Mouse (Mus musculus): ENCODE measurements around the gene Pitpnc1. TPM values are rescaled to one million over a fixed set of nuclear protein-coding genes. Genes with fewer than 3 reads are reported as not detected.

The Pitpnc1 gene
- polyA plus RNA-seq, 1 experiment from 2014 or later, result 46.7 TPM

DNA sequence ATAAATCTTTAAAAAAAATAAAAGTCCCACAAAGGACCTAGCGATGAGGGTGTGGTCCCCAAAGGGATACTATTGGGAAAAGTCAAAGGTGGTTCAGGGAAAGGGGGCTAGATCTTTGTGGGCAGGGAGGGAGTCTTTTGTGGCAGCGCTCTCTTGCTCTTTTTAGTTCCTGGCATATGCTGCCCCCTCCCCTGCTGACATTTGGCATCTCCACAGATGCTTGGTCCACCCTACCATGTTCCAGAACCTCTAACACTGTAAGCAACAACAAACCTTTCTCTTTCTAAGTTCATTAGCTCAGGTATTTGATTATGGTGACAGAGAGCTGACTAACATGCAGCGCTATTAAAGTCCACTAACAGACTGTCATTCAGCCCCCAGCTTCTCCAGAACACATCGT, 145.3 kb downstream of the Pitpnc1 start:
- H3K36me3 ChIP-seq, result no peaks in the 10 kb centered on the region
- no peaks in the 10 kb centered on the region; the same call in 1 of the 2 replicates for H3K9me3 ChIP-seq
- 0 out of 2 replicates have a peak overlapping the region, but pooled peaks have one; percentile 31 for H3K27ac ChIP-seq (replicated peaks)
- H3K4me1 ChIP-seq, result peaks cover 19% of the 10 kb centered on the region
- no peak for ATAC-seq (replicated peaks)
- no peak overlapping the region for H3K4me3 ChIP-seq
- 73% methylated on average over 4 of the region's 4 CpGs for WGBS
- H3K9ac ChIP-seq (replicated peaks), result no peak overlapping the region
- H3K4me2 ChIP-seq (replicated peaks), result no peak overlapping the region
- no peaks in the 10 kb centered on the region for H3K27me3 ChIP-seq

DNA sequence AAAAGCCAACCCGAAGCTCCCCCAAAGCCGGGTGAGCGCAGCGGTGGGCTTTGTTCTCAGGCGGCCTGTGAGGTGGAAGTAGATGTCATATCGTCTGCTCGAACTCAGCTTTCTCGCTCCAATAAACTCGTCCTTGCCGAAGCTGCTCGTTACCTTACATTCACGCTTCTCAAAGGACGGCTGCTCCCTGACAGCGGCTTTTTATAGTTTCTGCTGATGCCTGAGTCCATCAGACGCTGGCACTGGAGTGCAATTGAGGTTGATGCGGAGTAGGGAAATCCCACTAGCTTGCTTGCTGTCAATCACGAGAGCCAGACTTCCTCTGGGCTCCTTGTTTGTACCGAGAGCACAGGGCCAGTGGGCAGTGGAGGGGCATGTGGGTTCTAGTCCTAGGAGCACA, 147.3 kb downstream of the Pitpnc1 start:
- Histone ChIP-seq H3K4me1 (peaks cover 19% of the 10 kb centered on the region), H3K36me3 (no peaks in the 10 kb centered on the region), H3K4me2 (replicated peaks) (no peak overlapping the region), H3K9me3 (no peaks in the 10 kb centered on the region; the same call in 1 of the 2 replicates), H3K9ac (replicated peaks) (no peak overlapping the region), H3K27me3 (no peaks in the 10 kb centered on the region), H3K4me3 (no peak overlapping the region), H3K27ac (replicated peaks) (no peak overlapping the region; the same call in 1 of the 2 replicates)
- 39% methylated on average over 18 of the region's 18 CpGs for WGBS
- ATAC-seq (replicated peaks), result no peak

DNA sequence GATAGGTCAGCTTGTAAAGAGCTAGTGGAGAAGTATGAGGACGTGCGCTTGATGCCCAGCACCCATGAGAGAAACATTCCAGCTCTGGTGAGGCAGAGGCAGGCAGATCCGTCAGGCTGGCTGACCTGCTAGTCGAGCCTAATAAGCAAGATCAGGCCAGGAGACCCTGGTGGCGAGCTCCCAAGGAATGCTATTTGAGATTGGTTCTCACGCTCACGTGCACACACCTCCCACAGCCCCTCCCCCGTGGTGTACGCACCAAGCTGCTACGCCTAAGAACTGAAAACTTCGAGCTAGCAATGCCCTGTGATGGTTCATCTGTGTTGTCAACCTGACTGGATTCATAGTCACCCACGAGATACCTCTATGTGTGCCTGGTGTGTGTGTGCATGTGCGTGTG, 148.3 kb downstream of the Pitpnc1 start:
- H3K4me1 ChIP-seq, result peaks cover 19% of the 10 kb centered on the region
- no peak overlapping the region for H3K4me3 ChIP-seq
- H3K27ac ChIP-seq (replicated peaks), result no peak overlapping the region
- H3K36me3 ChIP-seq, result no peaks in the 10 kb centered on the region
- no peaks in the 10 kb centered on the region; the same call in 1 of the 2 replicates for H3K9me3 ChIP-seq
- no peak overlapping the region for H3K9ac ChIP-seq (replicated peaks)
- H3K27me3 ChIP-seq, result no peaks in the 10 kb centered on the region
- ATAC-seq (replicated peaks), result no peak
- WGBS, result 95% methylated on average over 13 of the region's 13 CpGs
- no peak overlapping the region for H3K4me2 ChIP-seq (replicated peaks)

DNA sequence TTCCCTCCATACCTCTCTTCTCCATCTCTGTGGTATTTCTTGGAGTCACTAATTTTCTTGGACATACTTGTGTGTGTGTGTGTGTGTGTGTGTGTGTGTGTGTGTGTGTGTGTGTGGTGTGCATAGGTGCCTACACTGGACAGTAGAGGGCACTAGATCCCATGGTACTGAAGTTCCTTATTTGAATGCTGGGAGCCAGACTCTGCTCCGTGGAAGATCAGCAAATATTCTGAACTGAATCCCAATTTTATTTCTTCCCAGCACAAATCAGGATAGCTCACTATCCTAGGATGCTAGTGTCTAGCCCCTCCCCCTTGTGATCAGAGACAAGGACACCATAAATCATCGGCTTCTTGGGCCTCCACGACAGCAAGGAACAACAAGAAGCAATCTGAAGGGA, 148.7 kb downstream of the Pitpnc1 start:
- Histone ChIP-seq H3K27ac (replicated peaks) (no peak overlapping the region), H3K4me3 (no peak overlapping the region), H3K36me3 (no peaks in the 10 kb centered on the region), H3K4me1 (peaks cover 19% of the 10 kb centered on the region), H3K4me2 (replicated peaks) (no peak overlapping the region), H3K9me3 (no peaks in the 10 kb centered on the region; the same call in 1 of the 2 replicates), H3K9ac (replicated peaks) (no peak overlapping the region), H3K27me3 (no peaks in the 10 kb centered on the region)
- ATAC-seq (replicated peaks), result no peak
- 95% methylated on average over 3 of the region's 3 CpGs for WGBS

DNA sequence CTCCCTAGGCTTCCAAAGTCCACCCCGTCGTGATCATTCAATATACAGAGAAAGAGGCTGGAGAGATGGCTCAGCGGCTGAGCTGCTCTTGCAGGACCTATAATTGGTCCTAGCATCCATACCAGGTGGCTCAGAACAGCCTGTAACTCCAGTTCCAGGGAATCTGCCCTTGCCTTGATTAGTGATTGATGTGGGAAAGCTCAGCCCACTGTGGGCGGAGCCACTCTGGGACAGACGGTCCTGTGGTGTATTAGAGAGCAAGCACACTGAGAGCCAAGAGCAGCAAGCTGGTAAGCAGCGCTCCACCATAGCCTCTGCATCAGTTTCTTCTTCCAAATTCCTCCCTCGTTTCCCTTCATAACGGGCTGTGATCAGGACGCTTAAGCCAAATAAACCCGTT, 150.6 kb downstream of the Pitpnc1 start:
- Histone ChIP-seq H3K9ac (replicated peaks) (no peak overlapping the region), H3K9me3 (no peaks in the 10 kb centered on the region; the same call in 1 of the 2 replicates), H3K4me3 (no peak overlapping the region), H3K4me2 (replicated peaks) (no peak overlapping the region), H3K4me1 (0 out of 2 replicates have a peak, but pooled peaks cover 3% of the 10 kb centered on the region), H3K27me3 (no peaks in the 10 kb centered on the region), H3K36me3 (no peaks in the 10 kb centered on the region), H3K27ac (replicated peaks) (no peak overlapping the region)
- 52% methylated on average over 10 of the region's 10 CpGs for WGBS
- no peak for ATAC-seq (replicated peaks)

DNA sequence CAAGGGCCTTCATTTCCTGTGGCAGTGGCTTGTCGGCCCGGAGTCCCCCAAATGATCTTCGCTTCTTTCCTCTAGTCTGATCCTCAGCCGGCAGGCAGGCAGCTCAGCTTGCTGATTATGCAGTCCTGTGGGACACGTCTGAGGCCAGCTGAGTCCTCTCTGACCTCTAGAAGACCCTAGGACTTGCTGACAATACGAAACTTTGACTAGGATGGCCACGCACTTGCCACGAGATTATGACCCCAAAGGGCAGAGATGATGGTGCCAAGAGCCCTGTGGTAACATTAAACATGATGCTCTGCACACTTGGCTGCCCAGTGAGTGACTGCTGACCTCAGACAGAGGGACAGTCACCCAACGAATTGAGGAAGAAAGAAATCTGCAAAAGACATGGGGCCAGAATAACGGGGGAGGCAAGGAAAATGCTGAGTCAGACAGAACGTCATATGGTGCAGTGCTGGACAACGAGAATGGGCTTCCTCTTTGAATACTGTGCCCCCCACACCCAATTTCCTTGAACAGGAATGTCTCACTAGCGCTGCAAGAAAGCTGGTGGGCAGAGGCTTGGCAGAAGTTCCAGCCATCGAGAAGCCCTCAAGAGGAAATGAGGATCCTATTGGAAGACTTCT, 152.7 kb downstream of the Pitpnc1 start:
- no peaks in the 10 kb centered on the region for H3K27me3 ChIP-seq
- no peak overlapping the region for H3K27ac ChIP-seq (replicated peaks)
- H3K9ac ChIP-seq (replicated peaks), result no peak overlapping the region
- WGBS, result 82% methylated on average over 14 of the region's 14 CpGs
- ATAC-seq (replicated peaks), result no peak
- no peak overlapping the region for H3K4me3 ChIP-seq
- H3K36me3 ChIP-seq, result no peaks in the 10 kb centered on the region
- no peak overlapping the region for H3K4me2 ChIP-seq (replicated peaks)
- H3K9me3 ChIP-seq, result no peaks in the 10 kb centered on the region; the same call in 1 of the 2 replicates
- H3K4me1 ChIP-seq, result no peaks in the 10 kb centered on the region

DNA sequence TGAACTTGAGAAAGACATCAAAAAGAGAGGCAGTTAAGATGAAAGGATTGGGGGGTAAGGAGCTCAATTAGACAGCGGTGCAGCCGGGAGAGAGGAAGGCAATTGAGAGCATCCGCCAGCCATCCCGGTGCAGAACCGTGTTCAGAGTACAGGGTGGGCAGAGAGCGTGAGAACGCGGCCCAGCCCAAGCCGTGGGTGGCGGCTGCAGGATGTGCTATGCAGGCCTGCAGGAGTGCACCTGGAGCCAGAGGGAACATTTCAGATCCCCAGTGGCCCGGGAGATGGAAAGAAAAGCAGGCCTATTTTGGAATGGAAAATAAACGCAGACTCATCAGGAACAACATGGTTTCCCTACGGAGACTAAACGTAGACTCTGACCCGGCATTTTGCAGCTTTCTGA, 155.0 kb downstream of the Pitpnc1 start:
- Histone ChIP-seq H3K4me1 (no peaks in the 10 kb centered on the region), H3K27ac (replicated peaks) (no peak overlapping the region), H3K4me3 (no peak overlapping the region), H3K27me3 (no peaks in the 10 kb centered on the region), H3K4me2 (replicated peaks) (no peak overlapping the region), H3K9me3 (no peaks in the 10 kb centered on the region), H3K9ac (replicated peaks) (no peak overlapping the region), H3K36me3 (no peaks in the 10 kb centered on the region)
- no peak for ATAC-seq (replicated peaks)
- 79% methylated on average over 15 of the region's 15 CpGs for WGBS

DNA sequence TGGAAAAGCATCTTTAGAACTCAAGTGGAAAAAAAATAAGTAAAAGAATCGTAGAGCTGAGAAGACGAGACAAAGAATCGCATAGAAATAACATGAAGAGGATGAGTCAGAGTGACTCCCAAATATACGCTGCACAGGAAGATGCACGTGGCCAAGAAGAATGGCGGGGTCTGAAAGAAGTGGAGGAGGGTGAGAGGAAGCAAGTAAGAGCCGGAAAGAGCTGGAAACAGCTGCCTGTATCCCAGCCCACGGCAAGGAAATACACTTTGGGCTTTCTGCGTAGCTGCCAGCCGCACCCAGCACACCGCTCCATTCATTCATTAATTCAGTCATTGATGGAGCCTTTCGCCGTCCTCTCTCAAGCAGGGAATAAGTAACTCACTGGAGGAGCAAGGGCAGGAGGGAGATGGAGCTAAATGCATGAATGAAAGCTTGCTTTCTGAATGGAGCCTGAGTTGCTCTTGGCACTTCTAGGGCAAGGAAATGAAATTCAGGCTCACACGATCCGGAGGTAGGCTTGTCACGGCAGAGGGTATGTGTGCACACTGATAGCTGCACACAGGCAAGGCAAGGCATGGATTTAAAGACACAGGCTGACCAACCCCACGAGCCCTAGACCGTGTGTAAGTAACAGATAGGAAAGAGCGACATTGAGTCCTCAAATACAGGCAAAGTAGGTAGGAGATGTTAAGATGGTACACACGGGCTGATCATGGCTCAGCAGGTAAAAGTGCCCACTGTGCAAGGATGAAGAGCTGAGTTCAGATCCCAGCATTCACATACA, 160.0 kb downstream of the Pitpnc1 start:
- no peak overlapping the region for H3K27ac ChIP-seq (replicated peaks)
- H3K9me3 ChIP-seq, result no peaks in the 10 kb centered on the region
- peaks cover 6% of the 10 kb centered on the region; the same call in 1 of the 2 replicates for H3K36me3 ChIP-seq
- H3K4me3 ChIP-seq, result no peak overlapping the region
- H3K4me2 ChIP-seq (replicated peaks), result no peak overlapping the region
- 75% methylated on average over 20 of the region's 20 CpGs for WGBS
- peaks cover 5% of the 10 kb centered on the region; the same call in 1 of the 2 replicates for H3K4me1 ChIP-seq
- no peak for ATAC-seq (replicated peaks)
- no peak overlapping the region for H3K9ac ChIP-seq (replicated peaks)
- no peaks in the 10 kb centered on the region for H3K27me3 ChIP-seq

DNA sequence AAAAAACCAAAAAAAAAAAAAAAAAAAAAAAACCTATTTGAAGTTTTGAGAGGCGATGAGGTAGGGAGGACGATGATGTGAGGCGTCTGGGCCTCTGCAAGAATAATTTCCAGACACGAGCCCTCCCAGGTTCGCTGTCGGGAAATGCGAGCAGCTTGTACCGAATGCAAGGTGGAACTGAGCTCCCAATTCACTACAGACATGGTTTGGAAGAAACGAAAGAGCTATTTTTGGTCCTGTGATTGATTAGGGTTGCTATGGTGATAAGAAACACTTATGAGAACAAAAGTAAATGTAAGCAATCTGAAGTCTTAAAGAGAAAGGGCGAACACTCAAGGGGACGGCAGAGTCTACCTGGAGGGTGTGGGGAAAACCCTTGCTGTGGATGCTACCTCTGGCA, 164.3 kb downstream of the Pitpnc1 start:
- H3K9me3 ChIP-seq, result no peaks in the 10 kb centered on the region
- 0 out of 2 replicates have a peak overlapping the region, but pooled peaks have one; percentile 7 for H3K27ac ChIP-seq (replicated peaks)
- no peak overlapping the region for H3K4me2 ChIP-seq (replicated peaks)
- peaks cover 5% of the 10 kb centered on the region; the same call in 1 of the 2 replicates for H3K4me1 ChIP-seq
- no peaks in the 10 kb centered on the region for H3K27me3 ChIP-seq
- no peak overlapping the region for H3K4me3 ChIP-seq
- peaks cover 6% of the 10 kb centered on the region; the same call in 1 of the 2 replicates for H3K36me3 ChIP-seq
- no peak for ATAC-seq (replicated peaks)
- 59% methylated on average over 11 of the region's 11 CpGs for WGBS
- H3K9ac ChIP-seq (replicated peaks), result no peak overlapping the region

DNA sequence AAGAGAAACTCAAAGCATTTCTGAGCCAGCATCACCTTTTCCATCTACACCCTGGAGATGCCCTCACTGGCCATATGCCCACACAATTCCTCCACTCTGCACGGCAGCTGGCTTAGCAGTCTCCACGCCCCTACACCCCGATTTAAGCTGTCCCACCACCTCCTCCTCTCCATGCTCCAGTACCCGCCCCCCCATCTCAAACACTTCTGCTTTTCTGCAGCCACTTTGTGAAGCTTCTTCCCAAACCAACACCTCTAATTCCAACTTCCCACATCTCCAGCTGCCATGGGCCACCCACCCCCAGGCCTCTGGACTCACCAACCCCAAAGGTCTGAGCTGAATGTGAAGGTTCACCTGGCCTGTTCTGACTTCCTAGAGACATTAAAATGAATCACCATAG, 168.4 kb downstream of the Pitpnc1 start:
- 88% methylated on average over 4 of the region's 4 CpGs for WGBS
- Histone ChIP-seq H3K4me2 (replicated peaks) (no peak overlapping the region), H3K36me3 (peaks cover 7% of the 10 kb centered on the region)

DNA sequence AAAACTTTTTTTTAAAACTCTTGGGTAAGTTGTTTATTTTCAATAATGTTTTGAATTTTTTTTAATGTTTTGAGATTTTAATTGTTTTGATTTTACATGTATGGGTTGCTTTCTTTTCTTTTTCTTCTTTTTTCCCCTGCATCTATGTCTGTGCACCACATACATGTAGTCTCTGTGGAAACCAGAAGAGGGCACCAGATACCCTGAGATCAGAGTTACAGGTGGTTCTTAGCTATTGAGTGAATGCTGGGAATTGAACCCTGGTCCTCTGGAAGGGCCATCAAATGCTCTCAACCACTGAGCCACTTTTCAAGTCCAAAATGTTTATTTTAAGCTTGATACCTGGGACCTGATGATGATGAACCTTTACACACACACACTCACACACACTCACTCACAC, 170.3 kb downstream of the Pitpnc1 start:
- Histone ChIP-seq H3K9ac (replicated peaks) (no peak overlapping the region), H3K4me1 (no peaks in the 10 kb centered on the region), H3K4me3 (no peak overlapping the region), H3K27ac (replicated peaks) (no peak overlapping the region), H3K36me3 (peaks cover 7% of the 10 kb centered on the region), H3K9me3 (no peaks in the 10 kb centered on the region), H3K27me3 (no peaks in the 10 kb centered on the region), H3K4me2 (replicated peaks) (no peak overlapping the region)
- ATAC-seq (replicated peaks), result no peak

More for the DNA sequence above, 168.4 kb downstream of the Pitpnc1 start:
- Histone ChIP-seq H3K4me1 (peaks cover 5% of the 10 kb centered on the region; the same call in 1 of the 2 replicates), H3K27me3 (no peaks in the 10 kb centered on the region), H3K27ac (replicated peaks) (no peak overlapping the region), H3K9me3 (no peaks in the 10 kb centered on the region), H3K4me3 (no peak overlapping the region), H3K9ac (replicated peaks) (no peak overlapping the region)
- ATAC-seq (replicated peaks), result no peak

DNA sequence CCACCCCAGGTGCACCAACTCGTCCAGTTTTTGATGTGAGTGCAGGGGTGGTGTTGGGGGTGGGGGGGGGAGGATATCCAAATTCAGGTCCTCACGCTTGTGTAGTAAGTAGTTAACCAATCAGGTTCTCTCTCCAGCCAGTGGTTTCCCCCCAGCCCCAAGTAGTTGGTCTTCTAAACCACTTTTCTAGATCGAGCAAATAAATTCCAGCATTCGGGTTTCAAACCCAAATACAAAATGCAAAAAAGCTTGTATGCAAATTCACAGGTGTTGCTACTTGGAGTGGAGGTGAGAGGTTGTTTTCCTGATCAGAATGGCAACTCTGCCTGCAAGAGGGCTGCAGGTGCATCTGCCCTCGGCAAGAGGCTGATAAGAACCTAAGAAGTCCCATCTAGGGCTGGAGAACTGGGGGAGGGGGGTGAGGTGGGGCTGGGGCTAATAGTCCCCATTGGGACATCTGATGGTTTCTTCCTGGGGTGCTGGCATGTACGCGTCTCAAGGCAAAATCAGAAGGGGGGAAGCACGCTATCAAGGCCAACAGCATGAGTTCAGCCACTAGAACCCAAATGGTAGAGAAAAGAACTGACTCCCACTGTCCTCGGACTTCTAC, 170.9 kb downstream of the Pitpnc1 start:
- no peaks in the 10 kb centered on the region for H3K9me3 ChIP-seq
- ATAC-seq (replicated peaks), result no peak
- H3K27ac ChIP-seq (replicated peaks), result no peak overlapping the region
- H3K4me3 ChIP-seq, result no peak overlapping the region
- H3K36me3 ChIP-seq, result peaks cover 7% of the 10 kb centered on the region
- 91% methylated on average over 9 of the region's 9 CpGs for WGBS
- H3K4me2 ChIP-seq (replicated peaks), result no peak overlapping the region
- H3K4me1 ChIP-seq, result no peaks in the 10 kb centered on the region
- no peak overlapping the region for H3K9ac ChIP-seq (replicated peaks)
- H3K27me3 ChIP-seq, result no peaks in the 10 kb centered on the region

Data from forebrain, embryonic 15.5 days (tissue).